Mouse (Mus musculus): ENCODE results near the gene Zfp329. TPM values are rescaled to one million over a fixed set of nuclear protein-coding genes. Genes with fewer than 3 reads are reported as not detected.

The Zfp329 gene
- polyA plus RNA-seq, 1 experiment from 2014 or later, result 13.6 TPM

DNA sequence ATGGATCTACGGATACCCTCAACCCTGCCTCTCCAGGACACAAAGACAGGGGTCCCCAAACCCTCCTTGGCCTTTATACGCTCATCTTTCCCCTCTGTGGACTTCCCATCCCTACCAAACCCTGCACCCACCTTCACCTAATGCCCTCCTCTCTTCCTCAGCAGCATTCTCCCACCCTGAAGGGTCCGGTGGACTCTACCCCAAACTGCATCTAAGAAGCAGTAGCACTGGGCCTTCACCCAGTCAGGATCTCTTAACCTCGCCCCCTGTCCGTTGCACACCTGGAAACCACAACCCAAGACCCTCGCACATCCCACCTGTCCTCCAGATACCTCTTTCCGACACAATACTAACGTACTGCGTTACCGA lies 38.9 kb downstream of the Zfp329 start:
- Histone ChIP-seq H3K36me3 (ENCODE audit: control insufficient read depth, insufficient read depth, low read length) (peaks cover 6% of the 10 kb centered on the region), H3K4me1 (ENCODE audit: control insufficient read depth in 2 of 2, insufficient read depth in 2 of 2, low read length in 2 of 2) (peaks cover 0 to 5% of the 10 kb centered on the region in 2 experiments; a peak in 1 of 4 replicates), H3K4me2 (ENCODE audit: low read length) (peak overlapping the region; percentile 97), H3K4me3 (ENCODE audit: control insufficient read depth in 1 of 2, insufficient read depth in 1 of 2, low read depth in 1 of 2, low read length in 2 of 2) (peak overlapping the region; percentile 48 to 83), H3K27me3 (ENCODE audit: control insufficient read depth, insufficient read depth, low read length) (no peaks in the 10 kb centered on the region), H3K27ac (replicated peaks in 1 of 2; ENCODE audit: control insufficient read depth in 1 of 2, insufficient read depth in 1 of 2, low read depth in 2 of 2, low read length in 2 of 2) (no peak overlapping the region), H3K9ac (ENCODE audit: low read length) (peak overlapping the region; percentile 78), H3K9me3 (ENCODE audit: control insufficient read depth, low read length) (no peaks in the 10 kb centered on the region)
- ATAC-seq (ENCODE audit: insufficient number of reproducible peaks, insufficient read depth, low FRiP score, low read depth), result no peak
- 21% methylated on average over 10 of the region's 10 CpGs for WGBS

GRCm38 (mm10) chr7:12779141-12779540 lies 39.5 kb downstream of the Zfp329 start:
- H3K4me1 ChIP-seq (ENCODE audit: control insufficient read depth in 2 of 2, insufficient read depth in 2 of 2, low read length in 2 of 2), result peaks cover 0 to 5% of the 10 kb centered on the region in 2 experiments; a peak in 1 of 4 replicates
- WGBS, result 84% methylated on average over 5 of the region's 5 CpGs
- no peak overlapping the region for H3K27ac ChIP-seq (replicated peaks in 1 of 2; ENCODE audit: control insufficient read depth in 1 of 2, insufficient read depth in 1 of 2, low read depth in 2 of 2, low read length in 2 of 2)
- H3K9ac ChIP-seq (ENCODE audit: low read length), result no peak overlapping the region
- peaks cover 12% of the 10 kb centered on the region for H3K36me3 ChIP-seq (ENCODE audit: control insufficient read depth, insufficient read depth, low read length)
- no peak for ATAC-seq (ENCODE audit: insufficient number of reproducible peaks, insufficient read depth, low FRiP score, low read depth)
- H3K4me2 ChIP-seq (ENCODE audit: low read length), result no peak overlapping the region; the same call in 1 of the 2 replicates
- H3K9me3 ChIP-seq (ENCODE audit: control insufficient read depth, low read length), result no peaks in the 10 kb centered on the region
- H3K27me3 ChIP-seq (ENCODE audit: control insufficient read depth, insufficient read depth, low read length), result no peaks in the 10 kb centered on the region
- H3K4me3 ChIP-seq (ENCODE audit: control insufficient read depth in 1 of 2, insufficient read depth in 1 of 2, low read depth in 1 of 2, low read length in 2 of 2), result no peak overlapping the region

DNA sequence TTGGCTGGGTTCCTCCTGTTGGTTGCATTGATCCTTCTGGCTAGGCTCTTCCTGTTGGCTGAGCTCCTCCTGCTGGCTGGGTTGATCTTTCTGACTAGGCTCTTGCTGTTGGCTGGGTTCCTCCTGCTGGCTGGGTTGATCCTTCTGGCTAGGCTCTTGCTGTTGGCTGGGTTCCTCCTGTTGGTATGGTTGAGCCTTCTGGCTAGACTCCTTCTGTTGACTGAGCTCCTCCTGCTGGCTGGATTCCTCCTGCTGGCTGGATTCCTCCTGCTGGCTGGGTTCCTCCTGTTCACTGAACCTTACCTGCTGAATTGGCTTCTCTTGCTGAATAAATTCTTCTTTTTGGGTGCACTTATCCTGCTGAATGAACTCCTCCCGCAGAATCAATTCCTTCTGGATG lies 44.1 kb downstream of the Zfp329 start:
- WGBS, result 95% methylated on average over 1 of the region's 1 CpGs
- H3K4me1 ChIP-seq (ENCODE audit: control insufficient read depth in 2 of 2, insufficient read depth in 2 of 2, low read length in 2 of 2), result peaks cover 0 to under 1% of the 10 kb centered on the region in 2 experiments; a peak in 1 of 4 replicates
- H3K27me3 ChIP-seq (ENCODE audit: control insufficient read depth, insufficient read depth, low read length), result no peaks in the 10 kb centered on the region
- H3K9me3 ChIP-seq (ENCODE audit: control insufficient read depth, low read length), result no peaks in the 10 kb centered on the region
- peaks cover 46% of the 10 kb centered on the region for H3K36me3 ChIP-seq (ENCODE audit: control insufficient read depth, insufficient read depth, low read length)
- no peak overlapping the region for H3K4me2 ChIP-seq (ENCODE audit: low read length)
- no peak overlapping the region for H3K9ac ChIP-seq (ENCODE audit: low read length)
- no peak overlapping the region for H3K4me3 ChIP-seq (ENCODE audit: control insufficient read depth in 1 of 2, insufficient read depth in 1 of 2, low read depth in 1 of 2, low read length in 2 of 2)
- ATAC-seq (ENCODE audit: insufficient number of reproducible peaks, insufficient read depth, low FRiP score, low read depth), result no peak
- no peak overlapping the region for H3K27ac ChIP-seq (replicated peaks in 1 of 2; ENCODE audit: control insufficient read depth in 1 of 2, insufficient read depth in 1 of 2, low read depth in 2 of 2, low read length in 2 of 2)

DNA sequence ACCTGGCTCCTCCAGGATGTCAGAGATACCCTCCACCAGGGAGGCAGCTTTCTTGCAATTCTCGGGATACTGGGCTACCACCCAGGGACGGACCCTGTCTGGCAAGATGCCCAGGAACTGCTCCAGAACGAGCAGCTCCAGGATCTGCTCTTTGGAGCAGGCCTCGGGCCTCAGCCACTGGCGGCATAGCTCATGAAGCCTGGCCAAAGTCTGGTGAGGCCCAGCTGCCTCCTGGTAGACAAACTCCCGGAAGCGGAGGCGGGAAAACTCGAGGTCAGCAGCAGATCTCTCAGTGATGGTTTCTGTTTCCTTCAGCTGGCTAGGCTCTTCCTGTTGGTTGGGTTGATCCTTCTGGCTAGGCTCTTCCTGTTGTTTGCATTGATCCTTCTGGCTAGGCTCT lies 44.5 kb downstream of the Zfp329 start:
- WGBS, result 81% methylated on average over 9 of the region's 9 CpGs
- no peak overlapping the region for H3K27ac ChIP-seq (replicated peaks in 1 of 2; ENCODE audit: control insufficient read depth in 1 of 2, insufficient read depth in 1 of 2, low read depth in 2 of 2, low read length in 2 of 2)
- no peaks in the 10 kb centered on the region for H3K9me3 ChIP-seq (ENCODE audit: control insufficient read depth, low read length)
- H3K9ac ChIP-seq (ENCODE audit: low read length), result no peak overlapping the region
- H3K4me1 ChIP-seq (ENCODE audit: control insufficient read depth in 2 of 2, insufficient read depth in 2 of 2, low read length in 2 of 2), result no peaks in the 10 kb centered on the region
- ATAC-seq (ENCODE audit: insufficient number of reproducible peaks, insufficient read depth, low FRiP score, low read depth), result no peak
- no peaks in the 10 kb centered on the region for H3K27me3 ChIP-seq (ENCODE audit: control insufficient read depth, insufficient read depth, low read length)
- H3K4me3 ChIP-seq (ENCODE audit: control insufficient read depth in 1 of 2, insufficient read depth in 1 of 2, low read depth in 1 of 2, low read length in 2 of 2), result no peak overlapping the region
- peaks cover 51% of the 10 kb centered on the region for H3K36me3 ChIP-seq (ENCODE audit: control insufficient read depth, insufficient read depth, low read length)
- H3K4me2 ChIP-seq (ENCODE audit: low read length), result no peak overlapping the region

Other genes with a start within 250 kb of the Zfp329 start
- gene Vmn2r53, start 210.1 kb downstream of the Zfp329 start, polyA plus RNA-seq (2014; fragmentation: Nextera tagmentation; extraction: Ambion mirVana), result 0.01 TPM in 1 of 2 replicates, not detected in the other
- not detected in 2 replicates for gene Vmn2r54, start 178.5 kb downstream of the Zfp329 start, polyA plus RNA-seq (2014; fragmentation: Nextera tagmentation; extraction: Ambion mirVana)
- not detected in 2 replicates for gene Vmn2r55, start 133.9 kb downstream of the Zfp329 start, polyA plus RNA-seq (2014; fragmentation: Nextera tagmentation; extraction: Ambion mirVana)
- not detected in 2 replicates for gene Vmn2r56, start 83.9 kb downstream of the Zfp329 start, polyA plus RNA-seq (2014; fragmentation: Nextera tagmentation; extraction: Ambion mirVana)
- 5.6 and 6.6 TPM in 2 replicates for gene Zscan18, start 15.2 kb downstream of the Zfp329 start, polyA plus RNA-seq (2014; fragmentation: Nextera tagmentation; extraction: Ambion mirVana)
- 22.6 and 22.7 TPM in 2 replicates for gene Zfp110, start 15.9 kb upstream of the Zfp329 start, polyA plus RNA-seq (2014; fragmentation: Nextera tagmentation; extraction: Ambion mirVana)
- 3.5 and 3.8 TPM in 2 replicates for gene Zfp128, start 62.3 kb upstream of the Zfp329 start, polyA plus RNA-seq (2014; fragmentation: Nextera tagmentation; extraction: Ambion mirVana)
- 12.7 TPM in 2 replicates for gene Zscan22, start 79.0 kb upstream of the Zfp329 start, polyA plus RNA-seq (2014; fragmentation: Nextera tagmentation; extraction: Ambion mirVana)
- 660 and 762 TPM in 2 replicates for gene Rps5, start 103.4 kb upstream of the Zfp329 start, polyA plus RNA-seq (2014; fragmentation: Nextera tagmentation; extraction: Ambion mirVana)
- 0.30 and 0.45 TPM in 2 replicates for gene Rnf225, start 108.6 kb upstream of the Zfp329 start, polyA plus RNA-seq (2014; fragmentation: Nextera tagmentation; extraction: Ambion mirVana)
- gene Zfp324, start 147.0 kb upstream of the Zfp329 start, polyA plus RNA-seq (2014; fragmentation: Nextera tagmentation; extraction: Ambion mirVana), result 6.1 and 6.3 TPM in 2 replicates
- 4.4 and 5.2 TPM in 2 replicates for gene Zfp446, start 159.0 kb upstream of the Zfp329 start, polyA plus RNA-seq (2014; fragmentation: Nextera tagmentation; extraction: Ambion mirVana)
- gene Slc27a5, start 179.3 kb upstream of the Zfp329 start, polyA plus RNA-seq (2014; fragmentation: Nextera tagmentation; extraction: Ambion mirVana), result 0.08 TPM in 1 of 2 replicates, not detected in the other
- gene Trim28, start 180.3 kb upstream of the Zfp329 start, polyA plus RNA-seq (2014; fragmentation: Nextera tagmentation; extraction: Ambion mirVana), result 210 and 224 TPM in 2 replicates
- gene Zbtb45, start 191.2 kb upstream of the Zfp329 start, polyA plus RNA-seq (2014; fragmentation: Nextera tagmentation; extraction: Ambion mirVana), result 12.8 and 17.2 TPM in 2 replicates
- gene Chmp2a, start 215.9 kb upstream of the Zfp329 start, polyA plus RNA-seq (2014; fragmentation: Nextera tagmentation; extraction: Ambion mirVana), result 153 and 165 TPM in 2 replicates
- 151 and 180 TPM in 2 replicates for gene Ube2m, start 219.4 kb upstream of the Zfp329 start, polyA plus RNA-seq (2014; fragmentation: Nextera tagmentation; extraction: Ambion mirVana)
- 1.4 and 1.8 TPM in 2 replicates for gene Mzf1, start 235.9 kb upstream of the Zfp329 start, polyA plus RNA-seq (2014; fragmentation: Nextera tagmentation; extraction: Ambion mirVana)

All from heart, embryonic 14.5 days (tissue).